Mouse (Mus musculus): Measurements from ENCODE around the gene Ncoa1. TPM values are rescaled to one million over a fixed set of nuclear protein-coding genes. Genes with fewer than 3 reads are reported as not detected.
"Not testable (repeated sequence)": the region's sequence is repeated elsewhere in the genome, so short reads cannot be mapped to it uniquely, and the experiment has no call there.

The Ncoa1 gene
- polyA plus RNA-seq, 1 experiment from 2014 or later, result 4.9 TPM

- no peaks in the 10 kb centered on the region for H3K36me3 ChIP-seq (ENCODE audit: control insufficient read depth, insufficient read depth, low read length)
- no peak overlapping the region for H3K9ac ChIP-seq (ENCODE audit: low read length)
- H3K4me2 ChIP-seq, result no peak overlapping the region
- ATAC-seq (ENCODE audit: low FRiP score) (no peak), DNase-seq (ENCODE audit: low spot score, missing footprints) (no peak)
- 68% methylated on average over 1 of the region's 1 CpGs for WGBS
- H3K27ac ChIP-seq (ENCODE audit: low read depth, low read length), result no peak overlapping the region
- H3K4me1 ChIP-seq (ENCODE audit: control insufficient read depth, insufficient read depth, low read length), result 0 out of 2 replicates have a peak, but pooled peaks cover 3% of the 10 kb centered on the region
- no peaks in the 10 kb centered on the region for H3K27me3 ChIP-seq (ENCODE audit: control insufficient read depth, insufficient read depth, low read length)
- H3K9me3 ChIP-seq (ENCODE audit: control insufficient read depth, low read length), result no peaks in the 10 kb centered on the region
- no peak overlapping the region for H3K4me3 ChIP-seq (ENCODE audit: low read depth, low read length)
Observed at GRCm38 (mm10) chr12:4371406-4371805, 105.6 kb downstream of the Ncoa1 start.

GRCm38 (mm10) chr12:4365951-4366350 lies 111.0 kb downstream of the Ncoa1 start:
- H3K4me3 ChIP-seq (ENCODE audit: low read depth, low read length), result no peak overlapping the region
- no peaks in the 10 kb centered on the region for H3K9me3 ChIP-seq (ENCODE audit: control insufficient read depth, low read length)
- DNase-seq (ENCODE audit: low spot score, missing footprints) (no peak), ATAC-seq (ENCODE audit: low FRiP score) (no peak)
- no peaks in the 10 kb centered on the region for H3K27me3 ChIP-seq (ENCODE audit: control insufficient read depth, insufficient read depth, low read length)
- 88% methylated on average over 1 of the region's 1 CpGs for WGBS
- H3K36me3 ChIP-seq (ENCODE audit: control insufficient read depth, insufficient read depth, low read length), result no peaks in the 10 kb centered on the region
- H3K4me2 ChIP-seq, result no peak overlapping the region
- no peak overlapping the region for H3K9ac ChIP-seq (ENCODE audit: low read length)
- no peaks in the 10 kb centered on the region for H3K4me1 ChIP-seq (ENCODE audit: control insufficient read depth, insufficient read depth, low read length)
- no peak overlapping the region for H3K27ac ChIP-seq (ENCODE audit: low read depth, low read length)

GRCm38 (mm10) chr12:4359475-4359874 lies 117.5 kb downstream of the Ncoa1 start:
- Histone ChIP-seq H3K36me3 (ENCODE audit: control insufficient read depth, insufficient read depth, low read length) (no peaks in the 10 kb centered on the region), H3K9me3 (ENCODE audit: control insufficient read depth, low read length) (no peaks in the 10 kb centered on the region), H3K9ac (ENCODE audit: low read length) (no peak overlapping the region), H3K27ac (ENCODE audit: low read depth, low read length) (no peak overlapping the region), H3K4me1 (ENCODE audit: control insufficient read depth, insufficient read depth, low read length) (no peaks in the 10 kb centered on the region; the same call in 1 of the 2 replicates), H3K27me3 (ENCODE audit: control insufficient read depth, insufficient read depth, low read length) (no peaks in the 10 kb centered on the region), H3K4me3 (ENCODE audit: low read depth, low read length) (no peak overlapping the region), H3K4me2 (no peak overlapping the region)
- ATAC-seq (ENCODE audit: low FRiP score) (no peak), DNase-seq (ENCODE audit: low spot score, missing footprints) (no peak)
- 25% methylated on average over 1 of the region's 1 CpGs for WGBS

GRCm38 (mm10) chr12:4358653-4359052 lies 118.3 kb downstream of the Ncoa1 start:
- H3K4me2 ChIP-seq; H3K4me1 ChIP-seq (ENCODE audit: control insufficient read depth, insufficient read depth, low read length); H3K4me3 ChIP-seq (ENCODE audit: low read depth, low read length); H3K27ac ChIP-seq (ENCODE audit: low read depth, low read length); ATAC-seq (ENCODE audit: low FRiP score); DNase-seq (ENCODE audit: low spot score, missing footprints); H3K27me3 ChIP-seq (ENCODE audit: control insufficient read depth, insufficient read depth, low read length); H3K9me3 ChIP-seq (ENCODE audit: control insufficient read depth, low read length); H3K9ac ChIP-seq (ENCODE audit: low read length); H3K36me3 ChIP-seq (ENCODE audit: control insufficient read depth, insufficient read depth, low read length): not testable (repeated sequence)
- 24% methylated on average over 2 of the region's 2 CpGs for WGBS

- no peak overlapping the region for H3K27ac ChIP-seq (ENCODE audit: low read depth, low read length)
- 92% methylated on average over 4 of the region's 4 CpGs for WGBS
- H3K27me3 ChIP-seq (ENCODE audit: control insufficient read depth, insufficient read depth, low read length), result no peaks in the 10 kb centered on the region
- H3K4me1 ChIP-seq (ENCODE audit: control insufficient read depth, insufficient read depth, low read length), result no peaks in the 10 kb centered on the region; the same call in 1 of the 2 replicates
- H3K9me3 ChIP-seq (ENCODE audit: control insufficient read depth, low read length), result no peaks in the 10 kb centered on the region
- ATAC-seq (ENCODE audit: low FRiP score) (no peak), DNase-seq (ENCODE audit: low spot score, missing footprints) (no peak)
- no peaks in the 10 kb centered on the region for H3K36me3 ChIP-seq (ENCODE audit: control insufficient read depth, insufficient read depth, low read length)
- no peak overlapping the region for H3K4me2 ChIP-seq
- H3K9ac ChIP-seq (ENCODE audit: low read length), result no peak overlapping the region
- H3K4me3 ChIP-seq (ENCODE audit: low read depth, low read length), result no peak overlapping the region
Observed at GRCm38 (mm10) chr12:4358100-4358499, 118.9 kb downstream of the Ncoa1 start.

GRCm38 (mm10) chr12:4356834-4357445 lies 120.0 kb downstream of the Ncoa1 start:
- ATAC-seq (ENCODE audit: low FRiP score), result no peak
- 91% methylated on average over 5 of the region's 5 CpGs for WGBS

GRCm38 (mm10) chr12:4355019-4355730 lies 121.8 kb downstream of the Ncoa1 start:
- Histone ChIP-seq H3K9me3 (ENCODE audit: control insufficient read depth, low read length) (no peaks in the 10 kb centered on the region), H3K4me2 (no peak overlapping the region), H3K9ac (ENCODE audit: low read length) (no peak overlapping the region), H3K36me3 (ENCODE audit: control insufficient read depth, insufficient read depth, low read length) (no peaks in the 10 kb centered on the region), H3K27ac (ENCODE audit: low read depth, low read length) (no peak overlapping the region), H3K4me1 (ENCODE audit: control insufficient read depth, insufficient read depth, low read length) (no peaks in the 10 kb centered on the region; the same call in 1 of the 2 replicates), H3K4me3 (ENCODE audit: low read depth, low read length) (no peak overlapping the region), H3K27me3 (ENCODE audit: control insufficient read depth, insufficient read depth, low read length) (no peaks in the 10 kb centered on the region)
- ATAC-seq (ENCODE audit: low FRiP score) (no peak), DNase-seq (ENCODE audit: low spot score, missing footprints) (peak; percentile 37)
- WGBS, result 85% methylated on average over 2 of the region's 2 CpGs

More at GRCm38 (mm10) chr12:4356834-4357445, 120.0 kb downstream of the Ncoa1 start:
- no peak overlapping the region for H3K9ac ChIP-seq (ENCODE audit: low read length)
- H3K4me1 ChIP-seq (ENCODE audit: control insufficient read depth, insufficient read depth, low read length), result no peaks in the 10 kb centered on the region; the same call in 1 of the 2 replicates
- peak; percentile 73 for DNase-seq (ENCODE audit: low spot score, missing footprints)
- no peaks in the 10 kb centered on the region for H3K9me3 ChIP-seq (ENCODE audit: control insufficient read depth, low read length)
- H3K36me3 ChIP-seq (ENCODE audit: control insufficient read depth, insufficient read depth, low read length), result no peaks in the 10 kb centered on the region
- no peaks in the 10 kb centered on the region for H3K27me3 ChIP-seq (ENCODE audit: control insufficient read depth, insufficient read depth, low read length)
- no peak overlapping the region for H3K4me3 ChIP-seq (ENCODE audit: low read depth, low read length)
- no peak overlapping the region for H3K4me2 ChIP-seq
- H3K27ac ChIP-seq (ENCODE audit: low read depth, low read length), result no peak overlapping the region

- H3K36me3 ChIP-seq (ENCODE audit: control insufficient read depth, insufficient read depth, low read length), result no peaks in the 10 kb centered on the region
- no peak overlapping the region for H3K27ac ChIP-seq (ENCODE audit: low read depth, low read length)
- WGBS, result 72% methylated on average over 2 of the region's 2 CpGs
- no peaks in the 10 kb centered on the region for H3K27me3 ChIP-seq (ENCODE audit: control insufficient read depth, insufficient read depth, low read length)
- ATAC-seq (ENCODE audit: low FRiP score) (no peak), DNase-seq (ENCODE audit: low spot score, missing footprints) (no peak)
- no peak overlapping the region for H3K9ac ChIP-seq (ENCODE audit: low read length)
- H3K9me3 ChIP-seq (ENCODE audit: control insufficient read depth, low read length), result no peaks in the 10 kb centered on the region
- no peak overlapping the region for H3K4me3 ChIP-seq (ENCODE audit: low read depth, low read length)
- no peaks in the 10 kb centered on the region for H3K4me1 ChIP-seq (ENCODE audit: control insufficient read depth, insufficient read depth, low read length)
- no peak overlapping the region for H3K4me2 ChIP-seq
Observed at GRCm38 (mm10) chr12:4343216-4343615, 133.8 kb downstream of the Ncoa1 start.

- Histone ChIP-seq H3K4me1 (ENCODE audit: control insufficient read depth, insufficient read depth, low read length) (no peaks in the 10 kb centered on the region), H3K9me3 (ENCODE audit: control insufficient read depth, low read length) (no peaks in the 10 kb centered on the region), H3K27ac (ENCODE audit: low read depth, low read length) (no peak overlapping the region), H3K4me3 (ENCODE audit: low read depth, low read length) (no peak overlapping the region), H3K9ac (ENCODE audit: low read length) (no peak overlapping the region), H3K27me3 (ENCODE audit: control insufficient read depth, insufficient read depth, low read length) (no peaks in the 10 kb centered on the region), H3K4me2 (no peak overlapping the region), H3K36me3 (ENCODE audit: control insufficient read depth, insufficient read depth, low read length) (no peaks in the 10 kb centered on the region)
- no peak for DNase-seq (ENCODE audit: low spot score, missing footprints)
- no peak for ATAC-seq (ENCODE audit: low FRiP score)
- 73% methylated on average over 3 of the region's 3 CpGs for WGBS
Observed at GRCm38 (mm10) chr12:4342087-4342486, 134.9 kb downstream of the Ncoa1 start.
